Mouse (Mus musculus): ENCODE data around the gene Lingo3. TPM values are rescaled to one million over a fixed set of nuclear protein-coding genes. Genes with fewer than 3 reads are reported as not detected.

The Lingo3 gene
- polyA plus RNA-seq, 1 experiment: 0.06 TPM

GRCm38 (mm10) chr10:80874035-80874434 is 30.2 kb upstream of the Lingo3 start:
- H3K4me3 ChIP-seq (ENCODE audit: low read depth, low read length): no peak overlapping the region
- H3K4me1 ChIP-seq (ENCODE audit: control insufficient read depth, insufficient read depth, insufficient read length, low read length): peaks cover 9% of the 10 kb centered on the region
- no peaks in the 10 kb centered on the region for H3K36me3 ChIP-seq (ENCODE audit: control insufficient read depth, insufficient read depth, low read length)
- no peak for TF ChIP-seq POLR2A (IDR thresholded peaks at IDR 0.05; ENCODE audit: low read depth, low read length)
- TF ChIP-seq CTCF (IDR thresholded peaks at IDR 0.05; ENCODE audit: extremely low read depth, insufficient read length, insufficient replicate concordance, low read depth, low read length): no peak
- H3K27me3 ChIP-seq (ENCODE audit: control insufficient read depth, insufficient read depth, low read length): no peaks in the 10 kb centered on the region
- H3K27ac ChIP-seq (ENCODE audit: insufficient read depth, low read depth, low read length): no peak overlapping the region
- 79% methylated on average over 9 of the region's 9 CpGs for whole genome bisulfite sequencing

GRCm38 (mm10) chr10:80871581-80871980 is 27.7 kb upstream of the Lingo3 start, which contains the start of gene Tmprss9:
Gene Tmprss9, plus strand, starts transcription at chr10:80871848.
- H3K4me3 ChIP-seq (ENCODE audit: low read depth, low read length): no peak within 1 kb of the TSS
- H3K27me3 ChIP-seq (ENCODE audit: control insufficient read depth, insufficient read depth, low read length): no peaks in the 10 kb centered on the region
- peaks cover 8% of the 10 kb centered on the region for H3K36me3 ChIP-seq (ENCODE audit: control insufficient read depth, insufficient read depth, low read length)
- H3K4me1 ChIP-seq (ENCODE audit: control insufficient read depth, insufficient read depth, insufficient read length, low read length): peaks cover 9% of the 10 kb centered on the region
- 22% methylated on average over 9 of the region's 9 CpGs for WGBS
- TF ChIP-seq CTCF (IDR thresholded peaks at IDR 0.05; ENCODE audit: extremely low read depth, insufficient read length, insufficient replicate concordance, low read depth, low read length): no peak
- TF ChIP-seq POLR2A (IDR thresholded peaks at IDR 0.05; ENCODE audit: low read depth, low read length): no peak
- H3K27ac ChIP-seq (ENCODE audit: insufficient read depth, low read depth, low read length): no peak within 1 kb of the TSS; the same call in 1 of the 2 replicates

- no peak overlapping the region for H3K4me3 ChIP-seq (ENCODE audit: low read depth, low read length)
- 40% methylated on average over 3 of the region's 6 CpGs for WGBS
- no peak overlapping the region; the same call in 1 of the 2 replicates for H3K27ac ChIP-seq (ENCODE audit: insufficient read depth, low read depth, low read length)
- H3K36me3 ChIP-seq (ENCODE audit: control insufficient read depth, insufficient read depth, low read length): peaks cover 8% of the 10 kb centered on the region
- H3K27me3 ChIP-seq (ENCODE audit: control insufficient read depth, insufficient read depth, low read length): no peaks in the 10 kb centered on the region
- H3K4me1 ChIP-seq (ENCODE audit: control insufficient read depth, insufficient read depth, insufficient read length, low read length): peaks cover 9% of the 10 kb centered on the region
- no peak for TF ChIP-seq CTCF (IDR thresholded peaks at IDR 0.05; ENCODE audit: extremely low read depth, insufficient read length, insufficient replicate concordance, low read depth, low read length)
- no peak for TF ChIP-seq POLR2A (IDR thresholded peaks at IDR 0.05; ENCODE audit: low read depth, low read length)
Observed at GRCm38 (mm10) chr10:80870993-80871392, 27.2 kb upstream of the Lingo3 start.

GRCm38 (mm10) chr10:80864446-80864845 is 20.6 kb upstream of the Lingo3 start:
- TF ChIP-seq POLR2A (IDR thresholded peaks at IDR 0.05; ENCODE audit: low read depth, low read length) (no peak), CTCF (IDR thresholded peaks at IDR 0.05; ENCODE audit: extremely low read depth, insufficient read length, insufficient replicate concordance, low read depth, low read length) (no peak)

GRCm38 (mm10) chr10:80862305-80862704 is 18.5 kb upstream of the Lingo3 start:
- TF ChIP-seq CTCF (IDR thresholded peaks at IDR 0.05; ENCODE audit: extremely low read depth, insufficient read length, insufficient replicate concordance, low read depth, low read length): no peak
- TF ChIP-seq POLR2A (IDR thresholded peaks at IDR 0.05; ENCODE audit: low read depth, low read length): no peak
- 94% methylated on average over 5 of the region's 5 CpGs for WGBS
- Histone ChIP-seq H3K4me3 (ENCODE audit: low read depth, low read length) (no peak overlapping the region), H3K27ac (ENCODE audit: insufficient read depth, low read depth, low read length) (no peak overlapping the region), H3K4me1 (ENCODE audit: control insufficient read depth, insufficient read depth, insufficient read length, low read length) (no peaks in the 10 kb centered on the region), H3K27me3 (ENCODE audit: control insufficient read depth, insufficient read depth, low read length) (no peaks in the 10 kb centered on the region), H3K36me3 (ENCODE audit: control insufficient read depth, insufficient read depth, low read length) (peaks cover 36% of the 10 kb centered on the region)

More at GRCm38 (mm10) chr10:80864446-80864845, 20.6 kb upstream of the Lingo3 start:
- no peak overlapping the region for H3K4me3 ChIP-seq (ENCODE audit: low read depth, low read length)
- 87% methylated on average over 16 of the region's 16 CpGs for WGBS
- no peaks in the 10 kb centered on the region for H3K27me3 ChIP-seq (ENCODE audit: control insufficient read depth, insufficient read depth, low read length)
- peaks cover 37% of the 10 kb centered on the region for H3K36me3 ChIP-seq (ENCODE audit: control insufficient read depth, insufficient read depth, low read length)
- H3K27ac ChIP-seq (ENCODE audit: insufficient read depth, low read depth, low read length): no peak overlapping the region
- no peaks in the 10 kb centered on the region for H3K4me1 ChIP-seq (ENCODE audit: control insufficient read depth, insufficient read depth, insufficient read length, low read length)

GRCm38 (mm10) chr10:80858350-80858935 is 14.6 kb upstream of the Lingo3 start:
- Histone ChIP-seq H3K4me3 (ENCODE audit: low read depth, low read length) (no peak overlapping the region), H3K27me3 (ENCODE audit: control insufficient read depth, insufficient read depth, low read length) (no peaks in the 10 kb centered on the region), H3K27ac (ENCODE audit: insufficient read depth, low read depth, low read length) (no peak overlapping the region), H3K4me1 (ENCODE audit: control insufficient read depth, insufficient read depth, insufficient read length, low read length) (peaks cover 16% of the 10 kb centered on the region), H3K36me3 (ENCODE audit: control insufficient read depth, insufficient read depth, low read length) (peaks cover 11% of the 10 kb centered on the region; the same call in 1 of the 2 replicates)
- no peak for TF ChIP-seq CTCF (IDR thresholded peaks at IDR 0.05; ENCODE audit: extremely low read depth, insufficient read length, insufficient replicate concordance, low read depth, low read length)
- no peak for TF ChIP-seq POLR2A (IDR thresholded peaks at IDR 0.05; ENCODE audit: low read depth, low read length)
- 78% methylated on average over 7 of the region's 7 CpGs for WGBS

- H3K36me3 ChIP-seq (ENCODE audit: control insufficient read depth, insufficient read depth, low read length): peaks cover 11% of the 10 kb centered on the region; the same call in 1 of the 2 replicates
- H3K27me3 ChIP-seq (ENCODE audit: control insufficient read depth, insufficient read depth, low read length): no peaks in the 10 kb centered on the region
- 75% methylated on average over 3 of the region's 3 CpGs for WGBS
- H3K27ac ChIP-seq (ENCODE audit: insufficient read depth, low read depth, low read length): no peak overlapping the region
- H3K4me3 ChIP-seq (ENCODE audit: low read depth, low read length): no peak overlapping the region
- TF ChIP-seq POLR2A (IDR thresholded peaks at IDR 0.05; ENCODE audit: low read depth, low read length) (no peak), CTCF (IDR thresholded peaks at IDR 0.05; ENCODE audit: extremely low read depth, insufficient read length, insufficient replicate concordance, low read depth, low read length) (no peak)
- peaks cover 16% of the 10 kb centered on the region for H3K4me1 ChIP-seq (ENCODE audit: control insufficient read depth, insufficient read depth, insufficient read length, low read length)
Observed at GRCm38 (mm10) chr10:80857848-80858247, 14.0 kb upstream of the Lingo3 start.

Data from small intestine, adult 2 months (tissue).